8 mouse cellular contexts compared by ENCODE assay signal in genomic region chr11:16591471-16591921, GRCm38 (mm10).
DNase-seq lines count a peak whose midpoint lies in the region; ATAC-seq and TF ChIP-seq lines count a peak whose summit lies in the region.

No protein-coding gene starts in this region.

- H3K4me2 ChIP-seq in intestine, postnatal 0 days (replicated peaks; ENCODE audit: low read depth) = no peak overlapping the region

- peak overlapping the region; percentile 31 for H3K4me3 ChIP-seq in embryonic facial prominence, embryonic 10.5 days
- H3K4me3 ChIP-seq in intestine, postnatal 0 days (ENCODE audit: low read depth, low read length) = no peak overlapping the region
- H3K4me3 ChIP-seq in midbrain, embryonic 10.5 days = peak overlapping the region; percentile 14; the same call in 1 of the 2 replicates

- no peaks in the 10 kb centered on the region for H3K36me3 ChIP-seq in embryonic facial prominence, embryonic 10.5 days (replicated peaks)
- H3K36me3 ChIP-seq in intestine, postnatal 0 days (ENCODE audit: control insufficient read depth, insufficient read depth) = no peaks in the 10 kb centered on the region
- H3K36me3 ChIP-seq in midbrain, embryonic 10.5 days = no peaks in the 10 kb centered on the region

- H3K9me3 ChIP-seq in embryonic facial prominence, embryonic 10.5 days = no peaks in the 10 kb centered on the region
- no peaks in the 10 kb centered on the region for H3K9me3 ChIP-seq in intestine, postnatal 0 days (ENCODE audit: control insufficient read depth)
- no peaks in the 10 kb centered on the region for H3K9me3 ChIP-seq in midbrain, embryonic 10.5 days (replicated peaks)

- H3K9ac ChIP-seq in intestine, postnatal 0 days (ENCODE audit: low read depth, low read length) = no peak overlapping the region

- H3K27me3 ChIP-seq in embryonic facial prominence, embryonic 10.5 days (replicated peaks; ENCODE audit: low read depth, poor library complexity, severe bottlenecking) = no peaks in the 10 kb centered on the region
- H3K27me3 ChIP-seq in intestine, postnatal 0 days (replicated peaks; ENCODE audit: control insufficient read depth, insufficient read depth, low read length) = no peaks in the 10 kb centered on the region
- no peaks in the 10 kb centered on the region for H3K27me3 ChIP-seq in midbrain, embryonic 10.5 days (ENCODE audit: low read depth, poor library complexity, severe bottlenecking)

- H3K4me1 ChIP-seq in embryonic facial prominence, embryonic 10.5 days = peaks cover 29% of the 10 kb centered on the region
- no peaks in the 10 kb centered on the region for H3K4me1 ChIP-seq in intestine, postnatal 0 days (replicated peaks; ENCODE audit: control insufficient read depth, insufficient read depth, low read length)
- peaks cover 37% of the 10 kb centered on the region for H3K4me1 ChIP-seq in midbrain, embryonic 10.5 days

- DNase-seq in adrenal gland, adult 18-20 months (ENCODE audit: low spot score in 2 of 2) = peak; percentile 29 to 42
- peak; percentile 82 for DNase-seq in embryonic facial prominence, embryonic 10.5 days (ENCODE audit: low spot score)
- DNase-seq in gastrocnemius, postnatal 4 days (ENCODE audit: low spot score in 2 of 2) = peak; percentile 26 to 59
- peak; percentile 32 to 57 for DNase-seq in left cerebral cortex, postnatal 14 days (ENCODE audit: low spot score in 2 of 2)
- peak; percentile 89 for DNase-seq in midbrain, embryonic 10.5 days (ENCODE audit: low spot score)
- peak; percentile 96 for DNase-seq in skeletal muscle tissue, adult 2 months (ENCODE audit: low read depth, low spot score)

- ATAC-seq in intestine, postnatal 0 days = peak; percentile 60
- no peak for ATAC-seq in granulocyte monocyte progenitor cell, adult 5-6 weeks (replicated peaks; ENCODE audit: poor library complexity, severe bottlenecking)

- intact Hi-C loops in left cerebral cortex, postnatal 14 days (cut with DNase I) = no loop called here

- no peak for TF ChIP-seq CTCF in intestine, postnatal 0 days (IDR thresholded peaks at IDR 0.05; ENCODE audit: low read depth)

- H3K27ac ChIP-seq in embryonic facial prominence, embryonic 10.5 days (replicated peaks) = peak overlapping the region; percentile 82
- no peak overlapping the region for H3K27ac ChIP-seq in intestine, postnatal 0 days (ENCODE audit: low read depth, low read length)
- peak overlapping the region; percentile 83 for H3K27ac ChIP-seq in midbrain, embryonic 10.5 days (replicated peaks)

- WGBS in embryonic facial prominence, embryonic 10.5 days = 3% methylated on average over 7 of the region's 7 CpGs
- 23% methylated on average over 7 of the region's 7 CpGs for WGBS in intestine, postnatal 0 days
- WGBS in midbrain, embryonic 10.5 days = 3% methylated on average over 7 of the region's 7 CpGs

Comparison
In these comparisons a context has a peak if more than half of its experiments do, and no peak if none do; other contexts are left out.
1. DNase-seq: peak in every context shown above with its lines; median percentile 96 in skeletal muscle tissue, adult 2 months; 89 in midbrain, embryonic 10.5 days; 82 in embryonic facial prominence, embryonic 10.5 days; 44 in left cerebral cortex, postnatal 14 days; 42 in gastrocnemius, postnatal 4 days; 36 in adrenal gland, adult 18-20 months.